Mouse (Mus musculus): ENCODE results near the gene Mical1. TPM values are rescaled to one million over a fixed set of nuclear protein-coding genes. Genes with fewer than 3 reads are reported as not detected.

Gene Mical1
- total and polyA plus RNA-seq, 3 experiments, result 6.2 to 11.1 (median 10.4) TPM

- DNase-seq, result peak; percentile 58
Measured at GRCm38 (mm10) chr10:41477278-41478181, 1.4 kb downstream of the Mical1 start.

GRCm38 (mm10) chr10:41479961-41480360, 3.8 kb downstream of the Mical1 start:
- DNase-seq, result no peak

- no peak for DNase-seq
Measured at GRCm38 (mm10) chr10:41480938-41481880, 5.1 kb downstream of the Mical1 start.

- no peak for DNase-seq
Measured at GRCm38 (mm10) chr10:41482446-41482845, 6.3 kb downstream of the Mical1 start.

GRCm38 (mm10) chr10:41485778-41486177, 9.7 kb downstream of the Mical1 start:
- DNase-seq, result peak; percentile 28

- no peak for DNase-seq
Measured at GRCm38 (mm10) chr10:41486506-41487170, 10.5 kb downstream of the Mical1 start.

- DNase-seq, result no peak
Measured at GRCm38 (mm10) chr10:41488877-41489276, 12.8 kb downstream of the Mical1 start.

GRCm38 (mm10) chr10:41489294-41489693, 13.2 kb downstream of the Mical1 start:
- no peak for DNase-seq

- DNase-seq, result peak; percentile 97
Measured at GRCm38 (mm10) chr10:41489708-41490517, 13.8 kb downstream of the Mical1 start, which contains the start of the genes Smpd2 and Ppil6. Smpd2 (minus strand) TSS chr10:41490369. Ppil6 (plus strand) TSS chr10:41490439.

- DNase-seq, result no peak
Measured at GRCm38 (mm10) chr10:41490518-41490873, 14.4 kb downstream of the Mical1 start.

GRCm38 (mm10) chr10:41491111-41491510, 15.0 kb downstream of the Mical1 start:
- no peak for DNase-seq

GRCm38 (mm10) chr10:41500941-41501340, 24.8 kb downstream of the Mical1 start:
- peak; percentile 70 for DNase-seq

GRCm38 (mm10) chr10:41504996-41505395, 28.9 kb downstream of the Mical1 start:
- DNase-seq, result no peak

GRCm38 (mm10) chr10:41505446-41505845, 29.3 kb downstream of the Mical1 start:
- DNase-seq, result peak; percentile 79

- DNase-seq, result peak; percentile 37
Measured at GRCm38 (mm10) chr10:41509160-41509559, 33.0 kb downstream of the Mical1 start.

- no peak for DNase-seq
Measured at GRCm38 (mm10) chr10:41514301-41514700, 38.2 kb downstream of the Mical1 start.

GRCm38 (mm10) chr10:41514921-41515320, 38.8 kb downstream of the Mical1 start:
- DNase-seq, result peak; percentile 44

- peak; percentile 87 for DNase-seq
Measured at GRCm38 (mm10) chr10:41518508-41518980, 42.4 kb downstream of the Mical1 start.

- DNase-seq, result peak; percentile 94
Measured at GRCm38 (mm10) chr10:41518981-41519618, 43.0 kb downstream of the Mical1 start, which contains the start of gene Cd164. Cd164 (plus strand) TSS chr10:41519414.
